Mouse (Mus musculus) myocyte (in vitro differentiated cells): ENCODE measurements at regions not wholly inside any gene's neighbourhood (a gene's known extent, or its start where the extent isn't known, plus 50 kb on each side); places are given as distances from the start of the nearest gene placed in this dataset.

Experiments used
- CEBPB ChIP-seq: IDR thresholded peaks from 2 replicates; pipeline ENCODE4 v1.6.1; 2011; ENCODE audit warnings: mild to moderate bottlenecking, moderate library complexity; ENCODE audit not compliant: poor library complexity, insufficient read depth, severe bottlenecking
- E2F4 ChIP-seq: IDR thresholded peaks from one replicate; pipeline ENCODE4 v1.6.1; 2011; ENCODE audit warnings: mild to moderate bottlenecking, control low read depth, moderate library complexity; ENCODE audit not compliant: insufficient read depth
- MAX ChIP-seq: IDR thresholded peaks from one replicate; pipeline ENCODE4 v1.6.1; 2011; ENCODE audit warnings: low read depth, mild to moderate bottlenecking, control low read depth
- MYOD1 ChIP-seq, 3 experiments: IDR thresholded peaks; one replicate each; pipeline ENCODE4 v1.6.1; 2011; ENCODE audit warnings: control low read depth in 2 of 3, low read depth in 2 of 3, mild to moderate bottlenecking in 2 of 3, moderate library complexity in 1 of 3; ENCODE audit not compliant: insufficient read length in 2 of 3, control insufficient read depth in 1 of 3
- MYOG ChIP-seq, 3 experiments: IDR thresholded peaks; one replicate each; pipeline ENCODE4 v1.6.1; 2011; ENCODE audit warnings: control low read depth in 2 of 3, low read depth in 2 of 3, mild to moderate bottlenecking in 2 of 3; ENCODE audit not compliant: insufficient read length in 2 of 3, control insufficient read depth in 1 of 3, insufficient read depth in 1 of 3
- POLR2A ChIP-seq: IDR thresholded peaks from one replicate; pipeline ENCODE4 v1.6.1; 2011; ENCODE audit warnings: low read depth, mild to moderate bottlenecking, control low read depth, moderate library complexity; ENCODE audit not compliant: insufficient read length
- POLR2AphosphoS2 ChIP-seq: IDR thresholded peaks from one replicate; pipeline ENCODE4 v1.6.1; 2011; ENCODE audit warnings: low read depth, control low read depth; ENCODE audit not compliant: insufficient read length
- REST ChIP-seq: IDR thresholded peaks from one replicate; pipeline ENCODE4 v1.6.1; 2011; ENCODE audit warnings: mild to moderate bottlenecking, control low read depth, moderate library complexity; ENCODE audit not compliant: insufficient read depth, insufficient read length
- SRF ChIP-seq: IDR thresholded peaks from one replicate; pipeline ENCODE4 v1.6.1; 2011; ENCODE audit warnings: low read depth; ENCODE audit not compliant: control insufficient read depth, insufficient read length
- TCF12 ChIP-seq: IDR thresholded peaks from one replicate; pipeline ENCODE4 v1.6.1; 2011; ENCODE audit warnings: mild to moderate bottlenecking, control low read depth; ENCODE audit not compliant: poor library complexity, insufficient read depth, severe bottlenecking
- TCF3 ChIP-seq: IDR thresholded peaks from one replicate; pipeline ENCODE4 v1.6.1; 2011; ENCODE audit warnings: low read depth, control low read depth; ENCODE audit not compliant: insufficient read length
- USF1 ChIP-seq: IDR thresholded peaks from one replicate; pipeline ENCODE4 v1.6.1; 2011; ENCODE audit warnings: low read depth, mild to moderate bottlenecking, control low read depth, moderate library complexity

- TF ChIP-seq POLR2A (no peak), E2F4 (no peak), MYOG (IDR thresholded peaks at IDR 0.05; ENCODE audit: control insufficient read depth in 1 of 3, insufficient read depth in 1 of 3, insufficient read length in 2 of 3, low read depth in 2 of 3) (no peak), POLR2AphosphoS2 (no peak), CEBPB (no peak), MAX (no peak), USF1 (no peak), REST (no peak), MYOD1 (IDR thresholded peaks at IDR 0.05; ENCODE audit: control insufficient read depth in 1 of 3, insufficient read length in 2 of 3, low read depth in 2 of 3) (no peak), TCF12 (no peak), SRF (no peak), TCF3 (no peak)
Observed at GRCm38 (mm10) chr14:80657408-80657807, 673.5 kb downstream of the Olfm4 start.
